Mouse (Mus musculus) macrophage (primary cell): ENCODE measurements around the gene Fam155a. TPM values are rescaled to one million over a fixed set of nuclear protein-coding genes. Genes with fewer than 3 reads are reported as not detected.

Experiments
- H3K27ac ChIP-seq: fragments of 350-480 bp; formaldehyde crosslinking; 2 replicates; pipeline ENCODE4 v1.9.0; 2021
- H3K36me3 ChIP-seq: fragments of 350-480 bp; formaldehyde crosslinking; 2 replicates; pipeline ENCODE4 v1.9.0; 2021; ENCODE audit errors: inconsistent target
- H3K4me3 ChIP-seq: fragments of 350-480 bp; formaldehyde crosslinking; 2 replicates; pipeline ENCODE4 v1.9.0; 2021; ENCODE audit errors: inconsistent target
- H3K79me2 ChIP-seq: fragments of 350-480 bp; formaldehyde crosslinking; 2 replicates; pipeline ENCODE4 v1.9.0; 2021; ENCODE audit errors: inconsistent target
- WGBS: methylation state at CpG from one replicate; pipeline ENCODE4 v1.1.7; 2026; ENCODE audit warnings: inconsistent platforms; ENCODE audit not compliant: missing documents; 5-methylcytosine and 5-hydroxymethylcytosine counted together
- polyA plus RNA-seq: library from polyadenylated mRNA; stranded (reverse); fragments of 250-400 nt; gene quantifications from 3 replicates; pipeline ENCODE4 v1.2.4, GENCODE M21; 2018; ENCODE audit warnings: inconsistent platforms

The Fam155a gene
- polyA plus RNA-seq, 1 experiment from 2014 or later: not detected

GRCm38 (mm10) chr8:9288015-9288729, 482.8 kb downstream of the Fam155a start:
- 69% methylated on average over 8 of the region's 8 CpGs for WGBS
- Histone ChIP-seq H3K27ac (no peak overlapping the region), H3K36me3 (no peaks in the 10 kb centered on the region), H3K4me3 (no peak overlapping the region), H3K79me2 (no peaks in the 10 kb centered on the region)

- H3K79me2 ChIP-seq: no peaks in the 10 kb centered on the region
- no peak overlapping the region for H3K4me3 ChIP-seq
- H3K36me3 ChIP-seq: no peaks in the 10 kb centered on the region
- no peak overlapping the region for H3K27ac ChIP-seq
- 92% methylated on average over 8 of the region's 8 CpGs for WGBS
These were observed 496.8 kb downstream of the Fam155a start for GRCm38 (mm10) chr8:9274117-9274516.

- H3K79me2 ChIP-seq: no peaks in the 10 kb centered on the region
- H3K27ac ChIP-seq: no peak overlapping the region
- WGBS: 92% methylated on average over 8 of the region's 8 CpGs
- H3K4me3 ChIP-seq: no peak overlapping the region
- H3K36me3 ChIP-seq: no peaks in the 10 kb centered on the region
These were observed 506.6 kb downstream of the Fam155a start for GRCm38 (mm10) chr8:9264378-9264777.

- 70% methylated on average over 8 of the region's 8 CpGs for whole genome bisulfite sequencing
- Histone ChIP-seq H3K36me3 (no peaks in the 10 kb centered on the region), H3K27ac (no peak overlapping the region), H3K79me2 (no peaks in the 10 kb centered on the region), H3K4me3 (no peak overlapping the region)
These were observed 509.4 kb downstream of the Fam155a start for GRCm38 (mm10) chr8:9261527-9261926.

GRCm38 (mm10) chr8:9255316-9255715, 515.6 kb downstream of the Fam155a start:
- no peaks in the 10 kb centered on the region for H3K79me2 ChIP-seq
- WGBS: 93% methylated on average over 5 of the region's 5 CpGs
- no peak overlapping the region for H3K27ac ChIP-seq
- no peaks in the 10 kb centered on the region for H3K36me3 ChIP-seq
- H3K4me3 ChIP-seq: no peak overlapping the region

- no peaks in the 10 kb centered on the region for H3K36me3 ChIP-seq
- 90% methylated on average over 4 of the region's 4 CpGs for WGBS
- H3K4me3 ChIP-seq: no peak overlapping the region
- no peaks in the 10 kb centered on the region for H3K79me2 ChIP-seq
- H3K27ac ChIP-seq: no peak overlapping the region
These were observed 518.0 kb downstream of the Fam155a start for GRCm38 (mm10) chr8:9252991-9253390.

- Histone ChIP-seq H3K27ac (no peak overlapping the region), H3K36me3 (no peaks in the 10 kb centered on the region), H3K79me2 (no peaks in the 10 kb centered on the region), H3K4me3 (no peak overlapping the region)
- 82% methylated on average over 17 of the region's 17 CpGs for WGBS
These were observed 522.7 kb downstream of the Fam155a start for GRCm38 (mm10) chr8:9248109-9248821.

GRCm38 (mm10) chr8:9245994-9246393, 525.0 kb downstream of the Fam155a start:
- Histone ChIP-seq H3K79me2 (no peaks in the 10 kb centered on the region), H3K36me3 (no peaks in the 10 kb centered on the region), H3K27ac (no peak overlapping the region), H3K4me3 (no peak overlapping the region)
- WGBS: 81% methylated on average over 5 of the region's 5 CpGs

- H3K79me2 ChIP-seq: no peaks in the 10 kb centered on the region
- no peaks in the 10 kb centered on the region for H3K36me3 ChIP-seq
- 67% methylated on average over 5 of the region's 5 CpGs for WGBS
- H3K4me3 ChIP-seq: no peak overlapping the region
- no peak overlapping the region for H3K27ac ChIP-seq
These were observed 530.0 kb downstream of the Fam155a start for GRCm38 (mm10) chr8:9240996-9241395.

GRCm38 (mm10) chr8:9239741-9240140, 531.2 kb downstream of the Fam155a start:
- WGBS: 81% methylated on average over 11 of the region's 11 CpGs
- Histone ChIP-seq H3K27ac (no peak overlapping the region), H3K4me3 (no peak overlapping the region), H3K79me2 (no peaks in the 10 kb centered on the region), H3K36me3 (no peaks in the 10 kb centered on the region)

GRCm38 (mm10) chr8:9238974-9239373, 532.0 kb downstream of the Fam155a start:
- H3K36me3 ChIP-seq: no peaks in the 10 kb centered on the region
- 82% methylated on average over 9 of the region's 9 CpGs for WGBS
- no peaks in the 10 kb centered on the region for H3K79me2 ChIP-seq
- H3K4me3 ChIP-seq: no peak overlapping the region
- no peak overlapping the region for H3K27ac ChIP-seq

GRCm38 (mm10) chr8:9233326-9233919, 537.5 kb downstream of the Fam155a start:
- WGBS: 11% methylated on average over 12 of the region's 12 CpGs
- Histone ChIP-seq H3K4me3 (no peak overlapping the region), H3K36me3 (no peaks in the 10 kb centered on the region), H3K79me2 (no peaks in the 10 kb centered on the region), H3K27ac (no peak overlapping the region)

- 40% methylated on average over 19 of the region's 19 CpGs for WGBS
- Histone ChIP-seq H3K36me3 (no peaks in the 10 kb centered on the region), H3K4me3 (no peak overlapping the region), H3K27ac (no peak overlapping the region), H3K79me2 (no peaks in the 10 kb centered on the region)
These were observed 543.0 kb downstream of the Fam155a start for GRCm38 (mm10) chr8:9227779-9228464.

- no peaks in the 10 kb centered on the region for H3K79me2 ChIP-seq
- WGBS: 83% methylated on average over 7 of the region's 7 CpGs
- H3K27ac ChIP-seq: no peak overlapping the region
- H3K4me3 ChIP-seq: no peak overlapping the region
- no peaks in the 10 kb centered on the region for H3K36me3 ChIP-seq
These were observed 544.2 kb downstream of the Fam155a start for GRCm38 (mm10) chr8:9226767-9227166.

GRCm38 (mm10) chr8:9211751-9212150, 559.2 kb downstream of the Fam155a start:
- WGBS: 54% methylated on average over 4 of the region's 4 CpGs
- H3K4me3 ChIP-seq: no peak overlapping the region
- H3K79me2 ChIP-seq: no peaks in the 10 kb centered on the region
- H3K36me3 ChIP-seq: no peaks in the 10 kb centered on the region
- no peak overlapping the region for H3K27ac ChIP-seq
